Mouse (Mus musculus) right cerebral cortex, postnatal 14 days (tissue): ENCODE data around the gene Serpinb9b.
"Not testable (repeated sequence)": the region's sequence is repeated elsewhere in the genome, so short reads cannot be mapped to it uniquely, and the experiment has no call there.

Source experiments
- DNase-seq: peaks from one replicate; pipeline ENCODE4 v3.0.0; 2022

The Serpinb9b gene

GRCm38 (mm10) chr13:33027244-33027643 is at the start of gene Serpinb9b:
TSS of gene Serpinb9b (plus strand) at chr13:33027416.
- DNase-seq = no peak

- DNase-seq = no peak
Measured at GRCm38 (mm10) chr13:32982556-32983042, 44.6 kb upstream of the Serpinb9b start.

GRCm38 (mm10) chr13:32986256-32986655 is 41.0 kb upstream of the Serpinb9b start:
- DNase-seq = no peak

- no peak for DNase-seq
Measured at GRCm38 (mm10) chr13:32993152-32993893, 33.9 kb upstream of the Serpinb9b start.

DNA sequence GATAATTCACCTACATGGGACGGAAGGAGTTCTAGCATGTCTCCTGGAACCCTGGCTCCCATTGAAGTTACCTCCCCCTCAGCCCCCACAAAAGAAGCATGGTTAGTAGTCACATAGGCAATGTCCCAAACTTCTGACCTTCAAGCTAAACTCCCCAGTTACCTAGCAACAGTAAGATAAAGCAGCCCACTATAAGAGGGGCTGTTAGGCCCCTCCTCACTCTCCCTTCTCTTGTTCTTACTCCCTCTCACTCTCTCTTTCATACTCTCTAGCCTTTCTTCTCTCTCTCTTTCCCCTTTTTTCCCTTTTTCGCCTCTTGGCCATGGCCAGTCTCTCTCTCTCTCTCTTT is 33.3 kb upstream of the Serpinb9b start:
- no peak for DNase-seq

DNA sequence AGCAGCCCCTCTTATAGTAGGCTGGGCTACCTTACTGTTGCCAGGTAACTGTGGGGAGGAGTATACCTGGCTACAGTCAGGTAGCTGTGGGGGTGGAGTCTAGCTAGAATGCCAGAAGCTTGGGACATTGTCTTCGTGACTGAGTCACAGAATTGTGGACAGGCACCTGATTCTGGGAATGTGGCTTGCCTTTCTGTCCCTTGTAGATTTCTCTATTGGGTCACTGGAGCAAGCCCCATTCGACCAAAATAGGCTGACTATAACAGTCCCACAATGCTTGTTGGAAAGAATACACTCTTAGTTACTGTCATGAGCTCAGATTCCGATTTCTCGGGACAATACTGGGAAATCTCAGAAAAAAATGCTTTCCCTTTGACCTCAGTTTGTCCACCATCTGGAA is 32.2 kb upstream of the Serpinb9b start:
- no peak for DNase-seq

DNA sequence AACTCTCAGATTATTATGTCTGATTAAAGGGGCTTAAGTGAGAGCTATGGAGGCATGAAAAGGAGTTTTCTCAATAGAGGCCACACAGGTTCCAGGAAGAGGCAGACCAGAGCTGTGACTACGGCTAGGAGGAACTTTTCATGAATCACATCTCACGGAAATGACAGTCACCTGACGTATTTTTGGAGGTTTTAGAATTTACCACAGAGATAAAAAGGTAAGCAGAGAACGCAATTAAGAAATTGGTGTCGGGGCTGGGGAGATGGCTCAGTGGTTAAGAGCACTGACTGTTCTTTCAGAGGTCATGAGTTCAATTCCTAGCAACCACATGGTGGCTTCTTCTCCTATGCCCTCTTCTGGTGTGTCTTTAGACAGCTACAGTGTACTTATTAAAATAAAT is 25.9 kb upstream of the Serpinb9b start:
- DNase-seq = no peak

DNA sequence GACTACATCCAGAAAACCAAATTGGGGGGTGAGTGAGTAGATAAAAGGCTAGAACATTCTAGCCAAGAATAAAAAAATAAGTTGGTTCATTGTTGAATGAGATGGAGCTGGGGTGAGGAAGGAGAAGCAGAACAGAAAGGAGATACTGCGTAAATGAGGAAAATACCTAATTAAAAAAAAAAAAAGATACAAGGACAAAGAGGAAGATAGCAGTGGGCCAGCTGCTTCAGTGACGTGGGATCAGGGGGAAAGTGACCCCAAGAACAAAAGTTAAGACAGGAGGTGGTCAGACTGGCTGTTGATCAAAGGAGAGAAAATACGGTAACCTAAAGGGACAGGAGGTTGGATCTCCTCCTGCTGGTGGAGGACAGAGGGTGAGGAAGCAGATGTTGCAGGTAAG is 24.3 kb upstream of the Serpinb9b start, which contains the start of gene Serpinb9:
Gene Serpinb9, plus strand, starts transcription at position 301 of the 400 bp plus-strand sequence.
- DNase-seq = no peak

DNA sequence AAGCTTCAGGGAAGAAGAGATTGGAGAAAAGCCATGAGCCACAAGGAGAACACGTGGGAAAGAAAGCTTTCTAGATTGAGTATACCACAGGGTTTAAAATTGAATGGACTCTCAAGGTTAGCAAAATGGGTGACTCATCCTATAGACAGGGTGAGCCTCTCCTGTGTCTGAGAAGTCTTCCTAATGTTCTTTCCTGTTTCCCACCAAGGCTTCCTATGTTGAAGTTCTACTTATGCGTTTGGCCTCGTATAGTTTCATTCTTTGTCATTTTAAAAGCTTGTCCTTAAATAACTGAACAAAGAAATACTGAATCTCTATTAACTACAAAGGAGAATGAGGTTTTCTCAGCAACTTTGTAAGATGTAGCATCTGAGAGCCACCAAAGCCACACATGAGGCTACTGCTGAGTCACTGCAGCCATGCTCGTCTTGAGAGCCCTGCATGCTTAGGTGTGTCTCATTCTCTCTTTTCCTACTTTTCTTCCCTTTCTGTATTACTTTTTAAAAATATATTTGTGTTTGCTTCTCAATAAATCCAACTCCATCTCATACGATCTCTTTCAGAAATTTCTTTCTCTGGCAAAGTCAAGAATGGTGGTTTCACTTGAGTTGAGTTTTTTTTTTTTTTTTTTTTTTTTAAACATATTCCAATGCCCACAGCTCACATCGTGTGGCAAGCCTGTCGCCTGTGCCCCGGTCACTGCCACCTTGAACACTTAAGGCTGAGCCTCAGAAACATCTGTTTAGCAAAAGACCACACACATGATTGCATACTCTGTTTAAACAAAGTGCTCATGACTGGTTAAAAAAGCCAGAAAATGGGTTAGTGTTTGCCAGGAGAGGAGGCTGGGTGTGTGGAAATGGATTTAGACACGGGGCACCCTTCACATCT is 23.4 kb upstream of the Serpinb9b start:
- DNase-seq = no peak

DNA sequence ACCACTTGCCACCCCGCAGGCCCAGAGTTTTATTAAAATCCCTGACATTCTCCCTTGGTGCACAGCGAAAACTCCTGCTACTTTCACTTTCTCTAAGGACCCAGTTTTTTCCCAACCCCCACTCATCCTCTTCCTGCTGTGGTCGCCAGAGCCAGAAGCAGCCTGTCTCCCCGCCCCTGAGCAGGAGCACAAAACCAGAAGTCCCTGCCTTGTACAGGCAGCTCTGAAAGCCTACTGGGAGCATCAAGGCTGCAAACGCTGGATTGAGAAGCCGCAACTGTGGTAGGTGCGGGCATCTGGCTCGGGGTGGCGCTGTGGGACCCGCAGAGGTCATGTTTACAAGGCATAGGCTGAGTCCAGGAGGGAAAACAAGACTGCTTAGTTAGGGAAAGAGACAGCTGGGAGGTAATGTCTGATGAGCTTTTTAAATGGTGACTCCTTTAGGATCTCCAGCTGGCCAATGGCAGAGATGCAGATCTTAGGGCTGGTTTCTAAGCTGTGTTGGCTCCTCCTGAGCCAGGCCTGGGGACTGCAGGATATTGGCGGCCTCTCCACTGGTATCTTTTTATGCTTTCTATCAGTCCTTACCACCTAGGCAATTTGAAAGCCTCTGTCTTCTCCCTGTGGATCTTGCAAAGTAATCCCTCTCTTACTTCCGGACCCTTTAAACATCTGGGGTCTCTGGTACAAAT is 22.7 kb upstream of the Serpinb9b start:
- DNase-seq = peak; percentile 69

- DNase-seq = no peak
Measured at GRCm38 (mm10) chr13:33005501-33006075, 21.6 kb upstream of the Serpinb9b start.

DNA sequence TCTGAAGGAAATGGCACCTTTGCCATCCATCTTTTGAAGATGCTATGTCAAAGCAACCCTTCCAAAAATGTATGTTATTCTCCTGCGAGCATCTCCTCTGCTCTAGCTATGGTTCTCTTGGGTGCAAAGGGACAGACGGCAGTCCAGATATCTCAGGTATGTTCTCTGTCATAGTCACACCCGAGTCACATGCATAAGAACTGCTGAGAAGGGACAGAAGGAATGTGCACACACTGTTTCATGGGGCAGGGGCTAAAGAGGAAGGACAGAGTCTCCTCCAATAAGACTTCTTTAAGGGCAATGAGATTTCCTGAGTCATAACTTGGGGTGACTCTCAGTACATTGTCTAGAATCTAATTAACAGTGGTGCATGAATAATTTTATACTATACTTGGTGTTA is 20.7 kb upstream of the Serpinb9b start:
- DNase-seq = no peak

DNA sequence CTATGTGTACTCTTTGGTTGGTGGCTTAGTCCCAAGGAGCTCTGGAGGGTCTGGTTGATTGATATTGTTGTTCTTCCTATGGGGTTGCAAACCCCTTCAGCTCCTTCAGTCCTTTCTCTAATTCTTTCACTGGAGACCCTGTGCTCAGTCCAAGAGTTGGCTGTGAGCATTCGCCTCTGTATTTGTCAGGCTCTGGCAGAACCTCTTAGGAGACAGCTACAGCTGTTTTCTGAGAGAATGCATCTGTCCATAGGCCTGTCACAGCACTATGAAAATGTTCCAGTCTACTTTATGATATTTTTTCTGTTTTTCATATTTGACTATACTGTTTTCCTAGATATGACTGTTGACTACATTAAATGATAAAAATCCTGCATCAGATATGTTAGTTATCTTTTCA is 14.8 kb upstream of the Serpinb9b start:
- DNase-seq = no peak

DNA sequence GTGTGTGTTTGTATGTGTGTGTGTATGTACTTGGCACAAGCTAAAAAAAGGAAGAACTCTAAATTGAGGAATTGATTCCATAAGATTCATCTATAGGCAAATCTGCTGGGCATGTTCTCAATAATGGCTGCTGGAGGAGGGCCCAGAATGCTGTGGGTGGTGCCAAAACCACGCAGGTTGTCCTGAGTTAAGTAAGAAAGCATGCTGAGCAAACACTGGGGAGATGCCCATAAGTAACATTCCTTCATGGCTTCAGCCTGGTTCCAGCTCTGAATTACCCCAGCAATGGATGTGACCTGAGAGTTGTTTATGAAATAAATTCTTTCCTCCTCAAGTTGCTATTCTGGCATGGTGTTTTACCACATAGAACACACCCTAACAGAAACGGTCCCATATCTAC is 13.9 kb upstream of the Serpinb9b start:
- no peak for DNase-seq

- DNase-seq = no peak
Measured at GRCm38 (mm10) chr13:33022371-33022770, 4.8 kb upstream of the Serpinb9b start.

DNA sequence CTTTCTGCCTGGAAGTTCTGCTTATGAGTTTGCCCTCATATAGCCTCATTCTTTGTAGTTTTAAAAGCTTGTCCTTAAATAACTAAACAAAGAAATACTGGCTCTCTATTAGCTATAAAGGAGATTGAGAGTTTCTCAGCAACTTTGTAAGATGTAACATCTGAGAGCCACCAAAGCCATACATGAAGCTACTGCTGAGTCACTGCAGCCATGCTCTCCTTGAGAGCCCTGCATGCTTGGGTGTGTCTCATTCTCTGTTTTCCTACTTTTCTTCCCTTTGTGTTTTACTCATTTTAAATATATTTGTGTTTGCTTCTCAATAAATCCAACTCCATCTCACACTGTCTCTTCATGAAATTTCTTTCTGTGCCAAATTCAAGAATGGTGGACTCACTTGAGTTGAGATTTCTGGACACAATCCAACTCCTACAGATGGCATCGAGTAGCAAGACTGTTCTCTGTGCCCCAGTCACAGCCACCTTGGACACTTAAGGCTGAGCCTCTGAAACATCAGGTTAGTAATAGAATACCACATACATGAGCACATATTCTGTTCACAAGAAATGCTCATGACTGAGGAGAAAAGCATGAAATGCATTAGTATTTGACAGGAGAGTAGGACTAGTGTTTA is 674 bp upstream of the Serpinb9b start:
- DNase-seq = no peak

- DNase-seq = no peak
Measured at GRCm38 (mm10) chr13:33028146-33028545, 930 bp downstream of the Serpinb9b start.

GRCm38 (mm10) chr13:33028550-33028949 is 1.3 kb downstream of the Serpinb9b start:
- DNase-seq = no peak

DNA sequence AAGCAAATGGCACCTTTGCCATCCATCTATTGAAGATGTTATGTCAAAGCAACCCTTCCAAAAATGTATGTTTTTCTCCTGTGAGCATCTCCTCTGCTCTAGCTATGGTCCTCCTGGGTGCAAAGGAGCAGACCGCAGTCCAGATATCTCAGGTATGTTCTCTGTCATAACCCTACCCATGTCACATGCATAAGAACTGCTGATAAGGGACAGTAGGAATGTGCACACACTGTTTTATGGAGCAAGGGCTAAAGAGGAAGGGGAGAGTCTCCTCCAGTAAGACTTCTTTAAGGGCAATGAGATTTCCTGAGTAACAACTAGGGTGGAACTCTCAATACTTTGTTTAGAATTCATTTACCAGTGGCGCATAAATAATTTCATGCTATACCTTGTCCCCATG is 2.3 kb downstream of the Serpinb9b start:
- not testable (repeated sequence) for DNase-seq

GRCm38 (mm10) chr13:33030281-33030680 is 3.1 kb downstream of the Serpinb9b start:
- DNase-seq = no peak

- DNase-seq = no peak
Measured at GRCm38 (mm10) chr13:33035506-33035905, 8.3 kb downstream of the Serpinb9b start.

- no peak for DNase-seq
Measured at GRCm38 (mm10) chr13:33043542-33043941, 16.3 kb downstream of the Serpinb9b start.
